Mouse (Mus musculus) kidney, embryonic 16.5 days (tissue): ENCODE measurements around the gene Dusp16. TPM values are rescaled to one million over a fixed set of nuclear protein-coding genes. Genes with fewer than 3 reads are reported as not detected.

Experiments
- ATAC-seq: fragments of 200-750 bp; cut with Nextera tagmentation; 2 replicates; pipeline ENCODE4 v1.8.0; 2017; ENCODE audit warnings: moderate TSS enrichment; ENCODE audit not compliant: low FRiP score, low TSS enrichment
- H3K27ac ChIP-seq: fragments of 300-500 bp; sonication (generic); 2 replicates; pipeline ENCODE4 v1.5.1; 2014; ENCODE audit warnings: low read length
- H3K27me3 ChIP-seq: fragments of 300-500 bp; sonication (generic); 2 replicates; pipeline ENCODE4 v1.6.1; 2014; ENCODE audit warnings: low read length, control low read depth, mixed read lengths; ENCODE audit not compliant: insufficient read depth
- H3K36me3 ChIP-seq: fragments of 300-500 bp; sonication (generic); 2 replicates; pipeline ENCODE4 v1.6.1; 2014; ENCODE audit warnings: low read length, control low read depth, mixed read lengths; ENCODE audit not compliant: insufficient read depth
- H3K4me1 ChIP-seq: fragments of 300-500 bp; sonication (generic); 2 replicates; pipeline ENCODE4 v1.6.1; 2014; ENCODE audit warnings: low read length, control low read depth, mixed read lengths; ENCODE audit not compliant: insufficient read depth
- H3K4me2 ChIP-seq: fragments of 300-500 bp; sonication (generic); replicated peaks from 2 replicates; pipeline ENCODE4 v1.6.1; 2014; ENCODE audit warnings: low read depth, low read length
- H3K4me3 ChIP-seq: fragments of 300-500 bp; sonication (generic); 2 replicates; pipeline ENCODE4 v1.5.1; 2014; ENCODE audit warnings: mild to moderate bottlenecking, low read length
- H3K9ac ChIP-seq: fragments of 300-500 bp; sonication (generic); replicated peaks from 2 replicates; pipeline ENCODE4 v1.6.1; 2014; ENCODE audit warnings: low read length
- H3K9me3 ChIP-seq: fragments of 300-500 bp; sonication (generic); 2 replicates; pipeline ENCODE4 v1.6.1; 2016; ENCODE audit warnings: low read length, control low read depth
- WGBS: fragments of 180-500 bp; shearing (Covaris S2); extraction: QIAGEN DNeasy Blood & Tissue Kit; methylation state at CpG from one replicate; pipeline ENCODE4 v1.1.7; 2014; 5-methylcytosine and 5-hydroxymethylcytosine counted together
- polyA plus RNA-seq: library from polyadenylated mRNA; unstranded; fragments of >200 nt; fragmentation: Nextera tagmentation; extraction: Ambion mirVana; gene quantifications from 2 replicates; pipeline ENCODE4 v1.2.1, GENCODE M21; 2015

Gene Dusp16
- 11.9 and 12.4 TPM in 2 replicates for polyA plus RNA-seq

DNA sequence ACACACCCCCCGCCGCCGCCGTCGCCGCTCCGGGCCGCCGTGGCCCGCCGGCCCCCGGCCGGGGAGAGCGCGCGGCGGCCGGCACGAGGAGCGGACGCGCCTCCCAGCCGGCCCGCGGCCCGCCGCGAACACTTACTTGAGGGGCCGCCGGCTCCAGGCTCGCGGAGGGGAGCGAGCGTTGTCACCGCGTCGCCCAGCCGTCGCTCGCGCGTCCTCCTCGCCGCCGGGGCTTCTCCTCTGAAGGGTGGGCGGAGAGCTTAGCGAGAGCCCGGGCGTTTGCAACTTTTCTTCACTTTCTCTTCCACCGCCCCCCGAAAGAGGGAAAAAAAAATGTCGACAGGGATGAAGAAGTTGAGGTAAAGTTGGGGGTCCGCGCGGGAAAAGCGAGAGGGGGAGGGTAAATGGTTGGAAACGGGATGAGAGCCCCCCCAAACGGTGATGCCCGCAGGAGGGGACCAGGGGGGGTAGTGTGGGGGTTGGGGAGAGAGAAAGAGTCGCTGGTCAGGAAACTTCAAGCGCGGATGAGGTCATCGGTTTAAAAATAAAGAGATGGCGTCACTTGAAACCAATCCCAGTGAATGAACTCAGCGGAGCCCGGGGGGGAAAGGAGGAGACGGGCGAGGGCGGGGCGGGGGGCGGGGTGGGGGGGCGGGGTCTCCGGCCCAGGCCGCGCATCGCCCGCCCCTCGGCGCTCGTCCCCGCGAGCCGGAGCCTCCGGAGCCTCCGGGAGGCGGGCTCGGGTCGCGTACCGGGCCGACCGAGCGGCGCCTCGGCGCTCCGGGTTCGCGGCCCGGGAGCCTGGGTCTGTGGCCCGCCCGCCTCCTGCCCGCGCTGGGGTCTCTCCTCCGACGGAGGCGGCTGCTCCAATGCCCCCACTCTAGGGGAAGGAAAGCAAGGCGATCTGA lies at the start of gene Dusp16:
TSS of gene Dusp16 (minus strand) at position 485 of the 905 bp plus-strand sequence.
- Histone ChIP-seq H3K4me2 (peak within 1 kb of the TSS; percentile 64), H3K9me3 (no peaks in the 10 kb centered on the region), H3K36me3 (no peaks in the 10 kb centered on the region), H3K4me3 (peak within 1 kb of the TSS; percentile 81), H3K27ac (peak within 1 kb of the TSS; percentile 95), H3K4me1 (peaks cover 20% of the 10 kb centered on the region; the same call in 1 of the 2 replicates), H3K9ac (peak within 1 kb of the TSS; percentile 97), H3K27me3 (no peaks in the 10 kb centered on the region)
- peak; percentile 81 for ATAC-seq
- WGBS: 1% methylated on average over 50 of the region's 108 CpGs

GRCm38 (mm10) chr6:134840346-134840745 lies 47.9 kb upstream of the Dusp16 start:
- Histone ChIP-seq H3K27ac (no peak overlapping the region), H3K27me3 (no peaks in the 10 kb centered on the region), H3K4me3 (no peak overlapping the region), H3K36me3 (no peaks in the 10 kb centered on the region), H3K9ac (no peak overlapping the region), H3K4me2 (no peak overlapping the region), H3K4me1 (no peaks in the 10 kb centered on the region), H3K9me3 (no peaks in the 10 kb centered on the region)
- ATAC-seq: no peak
- WGBS: 71% methylated on average over 2 of the region's 2 CpGs

GRCm38 (mm10) chr6:134838111-134838510 lies 45.7 kb upstream of the Dusp16 start:
- WGBS: 90% methylated on average over 4 of the region's 4 CpGs
- no peak overlapping the region for H3K4me3 ChIP-seq
- H3K4me1 ChIP-seq: no peaks in the 10 kb centered on the region
- H3K27me3 ChIP-seq: no peaks in the 10 kb centered on the region
- H3K36me3 ChIP-seq: no peaks in the 10 kb centered on the region
- H3K27ac ChIP-seq: no peak overlapping the region
- no peak overlapping the region for H3K4me2 ChIP-seq
- ATAC-seq: no peak
- no peak overlapping the region for H3K9ac ChIP-seq
- no peaks in the 10 kb centered on the region for H3K9me3 ChIP-seq

- WGBS: 82% methylated on average over 9 of the region's 9 CpGs
- no peak for ATAC-seq
- Histone ChIP-seq H3K9ac (no peak overlapping the region), H3K4me3 (no peak overlapping the region), H3K36me3 (no peaks in the 10 kb centered on the region), H3K9me3 (no peaks in the 10 kb centered on the region), H3K4me1 (peaks cover 6% of the 10 kb centered on the region; the same call in 1 of the 2 replicates), H3K27me3 (no peaks in the 10 kb centered on the region), H3K4me2 (no peak overlapping the region), H3K27ac (no peak overlapping the region)
Measured at GRCm38 (mm10) chr6:134834585-134835251, 42.3 kb upstream of the Dusp16 start.

DNA sequence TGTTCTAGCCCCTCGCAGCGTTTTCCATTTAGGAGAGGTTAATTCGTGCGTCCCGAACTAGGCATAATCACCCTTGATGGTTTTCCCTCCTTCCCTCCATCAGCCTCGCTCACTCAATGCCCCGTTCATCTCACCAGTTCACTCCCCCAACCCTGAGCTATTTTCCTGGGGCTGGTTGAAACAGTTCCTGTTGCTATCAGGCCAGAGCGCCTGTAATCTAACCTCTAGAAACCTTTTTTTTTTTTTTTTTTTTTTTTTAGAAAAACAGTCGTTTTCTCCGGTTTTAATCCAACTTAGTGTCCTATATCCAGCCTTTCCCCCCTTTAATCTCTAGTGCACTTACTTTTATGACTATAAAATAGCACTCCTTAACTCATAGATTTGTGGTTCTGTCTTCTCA lies 38.4 kb upstream of the Dusp16 start:
- no peaks in the 10 kb centered on the region for H3K27me3 ChIP-seq
- H3K27ac ChIP-seq: no peak overlapping the region
- H3K9me3 ChIP-seq: no peaks in the 10 kb centered on the region
- H3K9ac ChIP-seq: peak overlapping the region; percentile 67
- H3K4me2 ChIP-seq: peak overlapping the region; percentile 86
- H3K4me3 ChIP-seq: peak overlapping the region; percentile 75
- no peak for ATAC-seq
- peaks cover 14% of the 10 kb centered on the region; the same call in 1 of the 2 replicates for H3K4me1 ChIP-seq
- WGBS: 3% methylated on average over 10 of the region's 10 CpGs
- no peaks in the 10 kb centered on the region for H3K36me3 ChIP-seq

DNA sequence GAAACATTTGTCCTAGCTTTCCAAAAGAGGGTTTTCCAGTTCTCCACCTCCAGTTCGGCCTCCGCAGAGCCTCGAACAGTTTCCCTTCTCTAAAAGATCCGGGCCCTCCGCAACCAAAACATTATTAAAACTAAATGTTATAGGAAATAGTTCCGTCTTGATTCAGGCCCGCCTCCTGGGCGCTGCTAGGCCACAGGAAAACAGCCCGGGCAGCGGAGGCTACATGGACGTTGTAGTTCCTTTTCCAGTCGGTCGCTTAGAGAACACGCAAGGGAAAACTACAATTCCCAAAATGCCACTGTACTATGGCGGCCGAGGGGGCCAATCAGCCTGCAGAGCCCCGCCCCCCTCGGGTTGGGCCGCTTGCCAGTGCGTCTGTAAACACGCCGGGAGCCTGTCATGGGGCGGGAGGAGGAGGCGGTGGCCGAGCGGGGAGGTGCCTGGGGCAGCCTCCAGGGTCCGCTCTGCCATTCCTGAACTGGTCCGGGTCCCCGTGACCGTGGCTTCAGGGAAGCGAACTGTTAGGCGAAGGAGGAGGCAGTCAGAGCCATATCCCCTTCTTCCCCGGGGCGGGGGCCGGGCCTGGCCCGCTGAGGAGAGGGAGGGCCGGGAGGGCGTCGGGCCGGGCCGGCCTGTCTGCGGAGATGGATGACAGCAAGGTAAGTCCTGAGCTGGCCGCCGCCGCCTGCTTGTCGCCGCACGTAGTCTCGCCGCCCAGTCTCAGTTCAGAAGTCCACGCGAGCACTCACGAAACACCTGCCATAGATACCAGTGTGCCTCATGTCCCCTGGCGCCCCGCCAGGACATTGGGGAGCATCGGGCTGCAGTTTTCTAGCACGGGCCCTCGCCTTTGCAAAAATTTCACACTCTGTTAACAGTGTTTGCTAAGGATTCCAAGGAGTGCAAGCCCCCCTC lies 37.6 kb upstream of the Dusp16 start, which contains the start of gene Crebl2:
TSS of gene Crebl2 (plus strand) at position 369 of the 915 bp plus-strand sequence.
- H3K4me1 ChIP-seq: peaks cover 14% of the 10 kb centered on the region; the same call in 1 of the 2 replicates
- no peaks in the 10 kb centered on the region for H3K36me3 ChIP-seq
- no peaks in the 10 kb centered on the region for H3K27me3 ChIP-seq
- peak within 1 kb of the TSS; percentile 86 for H3K4me2 ChIP-seq
- peak; percentile 99 for ATAC-seq
- no peaks in the 10 kb centered on the region for H3K9me3 ChIP-seq
- peak within 1 kb of the TSS; percentile 87 for H3K9ac ChIP-seq
- H3K27ac ChIP-seq: peak within 1 kb of the TSS; percentile 92
- H3K4me3 ChIP-seq: peak within 1 kb of the TSS; percentile 75
- WGBS: under 1% methylated on average over 56 of the region's 58 CpGs

DNA sequence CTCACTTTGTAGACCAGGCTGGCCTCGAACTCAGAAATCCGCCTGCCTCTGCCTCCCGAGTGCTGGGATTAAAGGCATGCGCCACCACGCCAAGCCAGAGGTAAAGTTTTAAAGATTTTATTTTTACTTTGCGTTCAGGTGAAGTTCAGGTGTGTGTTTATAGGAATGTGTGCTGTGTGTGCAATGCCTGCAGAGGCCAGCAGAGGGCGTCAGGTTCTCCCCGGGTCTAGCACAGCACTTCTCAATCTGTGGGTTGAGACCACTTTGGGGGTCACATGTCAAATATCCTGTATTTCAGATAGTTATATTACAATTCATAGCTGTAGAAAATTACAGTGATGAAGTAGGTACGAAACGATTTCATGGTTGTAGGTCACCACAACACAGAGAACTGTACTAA lies 30.4 kb upstream of the Dusp16 start:
- WGBS: 69% methylated on average over 10 of the region's 10 CpGs
- H3K27me3 ChIP-seq: no peaks in the 10 kb centered on the region
- no peaks in the 10 kb centered on the region for H3K36me3 ChIP-seq
- H3K9ac ChIP-seq: no peak overlapping the region
- no peaks in the 10 kb centered on the region for H3K4me1 ChIP-seq
- H3K4me3 ChIP-seq: no peak overlapping the region
- no peak overlapping the region for H3K4me2 ChIP-seq
- no peaks in the 10 kb centered on the region for H3K9me3 ChIP-seq
- no peak overlapping the region for H3K27ac ChIP-seq
- no peak for ATAC-seq

- H3K27me3 ChIP-seq: no peaks in the 10 kb centered on the region
- H3K27ac ChIP-seq: no peak overlapping the region
- H3K4me1 ChIP-seq: no peaks in the 10 kb centered on the region
- WGBS: 69% methylated on average over 6 of the region's 6 CpGs
- no peak overlapping the region for H3K4me3 ChIP-seq
- ATAC-seq: no peak
- H3K9ac ChIP-seq: no peak overlapping the region
- no peak overlapping the region for H3K4me2 ChIP-seq
- no peaks in the 10 kb centered on the region for H3K36me3 ChIP-seq
- no peaks in the 10 kb centered on the region for H3K9me3 ChIP-seq
Measured at GRCm38 (mm10) chr6:134820411-134820810, 28.0 kb upstream of the Dusp16 start.

DNA sequence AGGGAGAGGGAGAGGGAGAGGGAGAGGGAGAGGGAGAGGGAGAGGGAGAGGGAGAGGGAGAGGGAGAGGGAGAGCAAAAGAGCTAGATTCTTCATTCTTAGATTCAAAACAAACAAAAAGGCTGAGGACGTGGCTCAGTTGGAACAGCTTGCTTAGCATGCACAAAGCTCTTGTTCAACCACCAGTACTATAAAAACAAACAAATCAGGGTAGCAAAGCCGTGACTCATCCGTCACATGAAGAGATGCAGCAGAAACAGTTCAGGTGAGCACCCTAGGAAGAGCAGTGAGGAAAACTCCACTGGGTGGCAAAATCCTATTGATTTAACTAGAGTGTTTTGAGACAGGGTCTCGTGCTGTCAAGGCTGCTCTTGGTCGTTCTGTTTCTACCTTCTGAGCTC lies 27.3 kb upstream of the Dusp16 start:
- no peak for ATAC-seq
- H3K9ac ChIP-seq: no peak overlapping the region
- no peaks in the 10 kb centered on the region for H3K36me3 ChIP-seq
- H3K4me1 ChIP-seq: no peaks in the 10 kb centered on the region
- WGBS: 43% methylated on average over 5 of the region's 5 CpGs
- no peak overlapping the region for H3K4me2 ChIP-seq
- H3K9me3 ChIP-seq: no peaks in the 10 kb centered on the region
- H3K4me3 ChIP-seq: no peak overlapping the region
- H3K27ac ChIP-seq: no peak overlapping the region
- no peaks in the 10 kb centered on the region for H3K27me3 ChIP-seq
